Mouse (Mus musculus) neutrophil, adult 83 days (primary cell): ENCODE results near the gene Dock9. TPM values are rescaled to one million over a fixed set of nuclear protein-coding genes. Genes with fewer than 3 reads are reported as not detected.

Experiments
- total RNA-seq, 2 experiments: library from RNA; stranded (reverse); gene quantifications; one replicate each; pipeline ENCODE4 v1.2.4; 2023

Dock9 gene
- total RNA-seq, result 1 to 10 TPM; 2.6 to 4.3 TPM

GRCm38 (mm10) chr14:121797457-121798410 lies at the start of gene Dock9:
TSS of gene Dock9 (minus strand) at chr14:121797837.

GRCm38 (mm10) chr14:121504781-121505484 lies 292.7 kb downstream of the Dock9 start, which contains the start of gene Slc15a1:
TSS of gene Slc15a1 (minus strand) at chr14:121505252.

Other genes starting within 250 kb of the Dock9 start
- gene Ubac2, start 80.8 kb upstream of the Dock9 start, total RNA-seq, result 10 to 100 TPM; 26.8 to 31.5 TPM
- 1 to 10 TPM; 4.5 to 6.6 TPM for gene Gpr18, start 117.9 kb upstream of the Dock9 start, total RNA-seq
- gene Gpr183, start 167.4 kb upstream of the Dock9 start, total RNA-seq, result 10 to 100 TPM; 11.4 to 13.7 TPM
- not detected for gene Timm8a2, start 236.8 kb upstream of the Dock9 start, total RNA-seq